Mouse (Mus musculus) forebrain, embryonic 11.5 days (tissue): ENCODE results near the gene Rtl8a. TPM values are rescaled to one million over a fixed set of nuclear protein-coding genes. Genes with fewer than 3 reads are reported as not detected.
"Not testable (repeated sequence)": the region's sequence is repeated elsewhere in the genome, so short reads cannot be mapped to it uniquely, and the experiment has no call there.

Experiments used
- ATAC-seq: fragments of 200-750 bp; cut with Nextera tagmentation; replicated peaks from 2 replicates; pipeline ENCODE4 v1.8.0; 2017; ENCODE audit warnings: moderate TSS enrichment; ENCODE audit not compliant: low FRiP score
- DNase-seq: peaks from one replicate; pipeline ENCODE4 v3.0.0-alpha.2; 2017; ENCODE audit warnings: low spot score
- H3K27ac ChIP-seq: fragments of 300-500 bp; sonication (generic); 2 replicates; pipeline ENCODE4 v1.5.1; 2014; ENCODE audit warnings: low read depth, low read length
- H3K27me3 ChIP-seq: fragments of 300-500 bp; sonication (generic); 2 replicates; pipeline ENCODE4 v1.6.1; 2014; ENCODE audit warnings: mild to moderate bottlenecking, low read length, mixed read lengths; ENCODE audit not compliant: control insufficient read depth, insufficient read depth
- H3K36me3 ChIP-seq: fragments of 300-500 bp; sonication (generic); 2 replicates; pipeline ENCODE4 v1.6.1; 2014; ENCODE audit warnings: mild to moderate bottlenecking, low read length, moderate library complexity, mixed read lengths; ENCODE audit not compliant: control insufficient read depth, insufficient read depth
- H3K4me1 ChIP-seq: fragments of 300-500 bp; sonication (generic); replicated peaks from 2 replicates; pipeline ENCODE4 v1.6.1; 2014; ENCODE audit warnings: low read length, mixed read lengths; ENCODE audit not compliant: control insufficient read depth, insufficient read depth
- H3K4me2 ChIP-seq: fragments of 300-500 bp; sonication (generic); 2 replicates; pipeline ENCODE4 v1.6.1; 2014; ENCODE audit warnings: low read depth, mild to moderate bottlenecking, low read length, moderate library complexity, mixed read lengths; ENCODE audit not compliant: severe bottlenecking
- H3K4me3 ChIP-seq: fragments of 300-500 bp; sonication (generic); 2 replicates; pipeline ENCODE4 v1.5.1; 2014; ENCODE audit warnings: low read depth, low read length
- H3K9ac ChIP-seq: fragments of 300-500 bp; sonication (generic); 2 replicates; pipeline ENCODE4 v1.6.1; 2014; ENCODE audit warnings: low read length
- H3K9me3 ChIP-seq: fragments of 300-500 bp; sonication (generic); 2 replicates; pipeline ENCODE4 v1.6.1; 2016; ENCODE audit warnings: low read length, mixed read lengths; ENCODE audit not compliant: control insufficient read depth
- WGBS: fragments of 180-500 bp; shearing (Covaris S2); extraction: QIAGEN DNeasy Blood & Tissue Kit; methylation state at CpG from one replicate; pipeline ENCODE4 v1.1.7; 2014; 5-methylcytosine and 5-hydroxymethylcytosine counted together
- polyA plus RNA-seq: library from polyadenylated mRNA; unstranded; fragments of >200 nt; fragmentation: Nextera tagmentation; extraction: Ambion mirVana; gene quantifications from 2 replicates; pipeline ENCODE4 v1.2.1, GENCODE M21; 2014

Rtl8a gene
- 75.2 and 79.8 TPM in 2 replicates for polyA plus RNA-seq

- 14% methylated on average over 11 of the region's 50 CpGs for WGBS
- DNase-seq (peak; percentile 83), ATAC-seq (peak; percentile 95)
- not testable (repeated sequence) for H3K27me3 ChIP-seq, H3K27ac ChIP-seq, H3K9me3 ChIP-seq, H3K4me1 ChIP-seq, H3K36me3 ChIP-seq, H3K9ac ChIP-seq
- H3K4me3 ChIP-seq, result peak within 1 kb of the TSS; percentile 25
- peak within 1 kb of the TSS; percentile 34; the same call in 1 of the 2 replicates for H3K4me2 ChIP-seq
Observed at GRCm38 (mm10) chrX:53642980-53643961, at the start of gene Rtl8a. Gene Rtl8a, minus strand, starts transcription at chrX:53643682.

GRCm38 (mm10) chrX:53693141-53693540 is 49.7 kb upstream of the Rtl8a start:
- ATAC-seq (no peak), DNase-seq (no peak)
- WGBS, result 73% methylated on average over 2 of the region's 2 CpGs
- H3K4me1 ChIP-seq, result no peaks in the 10 kb centered on the region
- no peaks in the 10 kb centered on the region for H3K36me3 ChIP-seq
- H3K4me3 ChIP-seq, result no peak overlapping the region
- H3K9ac ChIP-seq, result no peak overlapping the region
- H3K4me2 ChIP-seq, result no peak overlapping the region
- H3K27me3 ChIP-seq, result no peaks in the 10 kb centered on the region
- H3K9me3 ChIP-seq, result no peaks in the 10 kb centered on the region
- H3K27ac ChIP-seq, result no peak overlapping the region

- Histone ChIP-seq H3K27ac (no peak overlapping the region), H3K36me3 (no peaks in the 10 kb centered on the region), H3K9ac (no peak overlapping the region), H3K4me2 (no peak overlapping the region), H3K4me3 (no peak overlapping the region), H3K4me1 (no peaks in the 10 kb centered on the region), H3K9me3 (no peaks in the 10 kb centered on the region), H3K27me3 (no peaks in the 10 kb centered on the region)
- WGBS, result 64% methylated on average over 2 of the region's 2 CpGs
- ATAC-seq (no peak), DNase-seq (no peak)
Observed at GRCm38 (mm10) chrX:53692065-53692464, 48.6 kb upstream of the Rtl8a start.

GRCm38 (mm10) chrX:53684676-53685075 is 41.2 kb upstream of the Rtl8a start:
- 81% methylated on average over 2 of the region's 4 CpGs for WGBS
- H3K9me3 ChIP-seq, ATAC-seq, H3K27me3 ChIP-seq, H3K4me1 ChIP-seq, DNase-seq, H3K4me2 ChIP-seq, H3K36me3 ChIP-seq, H3K27ac ChIP-seq, H3K9ac ChIP-seq, H3K4me3 ChIP-seq: not testable (repeated sequence)

GRCm38 (mm10) chrX:53682650-53683049 is 39.2 kb upstream of the Rtl8a start:
- not testable (repeated sequence) for H3K27ac ChIP-seq, DNase-seq, H3K9ac ChIP-seq, H3K36me3 ChIP-seq, H3K4me2 ChIP-seq, H3K4me1 ChIP-seq, H3K27me3 ChIP-seq, ATAC-seq, H3K9me3 ChIP-seq, H3K4me3 ChIP-seq
- WGBS, result 25% methylated on average over 1 of the region's 3 CpGs

GRCm38 (mm10) chrX:53676943-53677342 is 33.5 kb upstream of the Rtl8a start:
- not testable (repeated sequence) for H3K36me3 ChIP-seq, ATAC-seq, H3K4me1 ChIP-seq, H3K27me3 ChIP-seq, H3K4me3 ChIP-seq, H3K9ac ChIP-seq, H3K4me2 ChIP-seq, DNase-seq, H3K27ac ChIP-seq, H3K9me3 ChIP-seq
- WGBS, result 10% methylated on average over 2 of the region's 2 CpGs

GRCm38 (mm10) chrX:53670696-53671095 is 27.2 kb upstream of the Rtl8a start:
- H3K4me1 ChIP-seq, H3K9me3 ChIP-seq, DNase-seq, H3K27ac ChIP-seq, H3K36me3 ChIP-seq, H3K27me3 ChIP-seq: not testable (repeated sequence)
- Histone ChIP-seq H3K4me3 (peak overlapping the region; percentile 22; the same call in 1 of the 2 replicates), H3K4me2 (peak overlapping the region; percentile 31; the same call in 1 of the 2 replicates), H3K9ac (peak overlapping the region; percentile 29; the same call in 1 of the 2 replicates)
- ATAC-seq, result peak; percentile 37
- 12% methylated on average over 4 of the region's 4 CpGs for WGBS

GRCm38 (mm10) chrX:53670294-53670693 is 26.8 kb upstream of the Rtl8a start, which contains the start of gene Rtl8b:
Gene Rtl8b, minus strand, starts transcription at chrX:53670408.
- Histone ChIP-seq H3K4me2 (peak within 1 kb of the TSS; percentile 31; the same call in 1 of the 2 replicates), H3K4me3 (peak within 1 kb of the TSS; percentile 22; the same call in 1 of the 2 replicates), H3K36me3 (no peaks in the 10 kb centered on the region), H3K9me3 (no peaks in the 10 kb centered on the region), H3K27me3 (no peaks in the 10 kb centered on the region), H3K27ac (no peak within 1 kb of the TSS), H3K9ac (peak within 1 kb of the TSS; percentile 29; the same call in 1 of the 2 replicates), H3K4me1 (no peaks in the 10 kb centered on the region)
- WGBS, result 18% methylated on average over 10 of the region's 15 CpGs
- ATAC-seq, result peak; percentile 94
- peak; percentile 83 for DNase-seq
